Mouse (Mus musculus) bone marrow macrophage, adult 2 months (primary cell): ENCODE measurements around the gene Gm45837.

ENCODE experiments used
- CTCF ChIP-seq: IDR thresholded peaks from 2 replicates; pipeline ENCODE4 v1.5.1; 2012; ENCODE audit warnings: low read depth, mild to moderate bottlenecking, low read length, moderate library complexity
- POLR2A ChIP-seq: IDR thresholded peaks from 2 replicates; pipeline ENCODE4 v1.6.1; 2012; ENCODE audit warnings: mild to moderate bottlenecking, low read depth, low read length, borderline replicate concordance

- TF ChIP-seq POLR2A (no peak), CTCF (no peak)
These were observed 8.5 kb downstream of the Gm45837 start for GRCm38 (mm10) chr7:101419013-101419770.
